ENCODE assay signal across 28 mouse cellular contexts in genomic region chr1:67382366-67382765, GRCm38 (mm10).
A peak's percentile ranks its signal among the peaks of the same experiment; 100 is the strongest.
DNase-seq lines count a peak whose midpoint lies in the region; ATAC-seq and TF ChIP-seq lines count a peak whose summit lies in the region.
"Had no signal": no experiment of that assay in that cellular context is flagged by ENCODE, and none has a peak within 500 bp of the region (broad histone marks: within the 10 kb centered on the region; RNA-seq: fewer than 3 reads in every experiment).

No protein-coding gene starts in this region.

- no peak overlapping the region for H3K9ac ChIP-seq in liver, adult 2 months (ENCODE audit: low read depth, low read length)
- no peak overlapping the region for H3K9ac ChIP-seq in liver, embryonic 11.5 days (ENCODE audit: low read depth, low read length)
- H3K9ac ChIP-seq in hindbrain, embryonic 16.5 days (ENCODE audit: low read depth, low read length), result no peak overlapping the region
- H3K9ac ChIP-seq: embryonic facial prominence, embryonic 13.5 days; embryonic facial prominence, embryonic 15.5 days; forebrain, embryonic 12.5 days had no signal

- H3K36me3 ChIP-seq in liver, adult 2 months (ENCODE audit: control insufficient read depth, insufficient read depth, low read length), result no peaks in the 10 kb centered on the region
- H3K36me3 ChIP-seq in liver, embryonic 11.5 days (ENCODE audit: control insufficient read depth, insufficient read depth, low read length), result no peaks in the 10 kb centered on the region
- no peaks in the 10 kb centered on the region for H3K36me3 ChIP-seq in hindbrain, embryonic 16.5 days (ENCODE audit: control insufficient read depth, insufficient read depth, low read length)
- H3K36me3 ChIP-seq: embryonic facial prominence, embryonic 13.5 days; embryonic facial prominence, embryonic 15.5 days; forebrain, embryonic 10.5 days; forebrain, embryonic 12.5 days; G1E had no signal

- WGBS in liver, adult 2 months, result 83% methylated on average over 1 of the region's 1 CpGs
- WGBS in liver, embryonic 11.5 days, result 76% methylated on average over 1 of the region's 1 CpGs
- WGBS in hindbrain, embryonic 16.5 days, result 89% methylated on average over 1 of the region's 1 CpGs

- no peak for TF ChIP-seq POLR2A in liver, adult 2 months (IDR thresholded peaks at IDR 0.05; ENCODE audit: extremely low read depth, insufficient read depth, low read length)
- TF ChIP-seq POLR2A in bone marrow macrophage, adult 2 months (IDR thresholded peaks at IDR 0.05; ENCODE audit: borderline replicate concordance, low read depth, low read length), result no peak

- no peaks in the 10 kb centered on the region for H3K9me3 ChIP-seq in liver, embryonic 11.5 days (ENCODE audit: control insufficient read depth, low read length)
- H3K9me3 ChIP-seq in hindbrain, embryonic 16.5 days (ENCODE audit: control insufficient read depth, low read length), result no peaks in the 10 kb centered on the region
- H3K9me3 ChIP-seq: embryonic facial prominence, embryonic 13.5 days; embryonic facial prominence, embryonic 15.5 days; forebrain, embryonic 10.5 days; forebrain, embryonic 12.5 days had no signal

- DNase-seq in liver, adult 2 months (ENCODE audit: extremely low read depth, low read depth, low spot score), result peak; percentile 16
- DNase-seq in liver, embryonic 11.5 days (ENCODE audit: low spot score), result no peak
- DNase-seq: adrenal gland, adult 8-10 months; adrenal gland, postnatal 14 days; adrenal gland, postnatal 36 days; B cell, adult 2 months; cerebellum, adult 11 months; cerebellum, adult 18-20 months; cerebellum, adult 8-10 months; cerebellum, adult 9-11 months; cerebellum, postnatal 14 days; cerebellum, postnatal 36 days; embryo, embryonic 11 days had no signal

- H3K4me3 ChIP-seq in liver, adult 2 months (ENCODE audit: insufficient read depth, low read depth, low read length), result no peak overlapping the region
- H3K4me3 ChIP-seq in liver, embryonic 11.5 days (ENCODE audit: low read depth, low read length), result no peak overlapping the region
- H3K4me3 ChIP-seq in bone marrow macrophage, adult 2 months (ENCODE audit: insufficient read depth, low read length), result no peak overlapping the region
- no peak overlapping the region for H3K4me3 ChIP-seq in hindbrain, embryonic 16.5 days (ENCODE audit: low read length)
- H3K4me3 ChIP-seq: embryonic facial prominence, embryonic 13.5 days; embryonic facial prominence, embryonic 15.5 days; erythroblast, embryonic 14.5 days; forebrain, embryonic 10.5 days; forebrain, embryonic 12.5 days had no signal

- H3K27ac ChIP-seq in liver, adult 2 months (replicated peaks; ENCODE audit: insufficient read depth, low read depth, low read length), result no peak overlapping the region
- no peak overlapping the region for H3K27ac ChIP-seq in liver, embryonic 11.5 days (ENCODE audit: low read depth, low read length)
- peak overlapping the region; percentile 43 for H3K27ac ChIP-seq in bone marrow macrophage, adult 2 months (ENCODE audit: insufficient read depth, low read depth, low read length)
- H3K27ac ChIP-seq in hindbrain, embryonic 16.5 days (ENCODE audit: low read depth, low read length), result no peak overlapping the region
- H3K27ac ChIP-seq: embryonic facial prominence, embryonic 13.5 days; embryonic facial prominence, embryonic 15.5 days; forebrain, embryonic 10.5 days; forebrain, embryonic 12.5 days had no signal

- no peaks in the 10 kb centered on the region for H3K79me2 ChIP-seq in liver, adult 2 months (ENCODE audit: control insufficient read depth, insufficient read depth, low read length)

- H3K4me2 ChIP-seq in liver, embryonic 11.5 days, result no peak overlapping the region
- no peak overlapping the region for H3K4me2 ChIP-seq in hindbrain, embryonic 16.5 days (ENCODE audit: low read length)
- H3K4me2 ChIP-seq: embryonic facial prominence, embryonic 13.5 days; embryonic facial prominence, embryonic 15.5 days; forebrain, embryonic 12.5 days had no signal

- no peak for ATAC-seq in liver, embryonic 11.5 days (replicated peaks; ENCODE audit: low FRiP score)
- ATAC-seq in megakaryocyte progenitor cell, adult 5-6 weeks (replicated peaks; ENCODE audit: poor library complexity), result peak; percentile 52
- ATAC-seq in hindbrain, embryonic 16.5 days, result no peak
- ATAC-seq: activated CD4-positive, CD25-positive, alpha-beta regulatory T cell, adult 4 months; CD4-positive, CD25-positive, alpha-beta regulatory T cell, adult 4 months; forebrain, embryonic 14.5 days; forebrain, embryonic 16.5 days; Patski had no signal

- no peaks in the 10 kb centered on the region; the same call in 1 of the 2 replicates for H3K27me3 ChIP-seq in liver, adult 2 months (ENCODE audit: control insufficient read depth, insufficient read depth, low read length)
- no peaks in the 10 kb centered on the region for H3K27me3 ChIP-seq in liver, embryonic 11.5 days (replicated peaks; ENCODE audit: control insufficient read depth, insufficient read depth, low read length)
- no peaks in the 10 kb centered on the region for H3K27me3 ChIP-seq in hindbrain, embryonic 16.5 days (replicated peaks; ENCODE audit: control insufficient read depth, insufficient read depth, low read length)
- H3K27me3 ChIP-seq: CH12.LX; embryonic facial prominence, embryonic 13.5 days; embryonic facial prominence, embryonic 15.5 days; forebrain, embryonic 12.5 days; Patski had no signal

- TF ChIP-seq CTCF in liver, adult 2 months (IDR thresholded peaks at IDR 0.05; ENCODE audit: low read depth, low read length), result no peak
- TF ChIP-seq CTCF in bone marrow macrophage, adult 2 months (IDR thresholded peaks at IDR 0.05; ENCODE audit: low read depth, low read length), result no peak

- H3K4me1 ChIP-seq in liver, adult 2 months (ENCODE audit: control insufficient read depth, insufficient read depth, low read length), result no peaks in the 10 kb centered on the region
- no peaks in the 10 kb centered on the region for H3K4me1 ChIP-seq in liver, embryonic 11.5 days (replicated peaks; ENCODE audit: control insufficient read depth, insufficient read depth, low read length)
- peaks cover 8% of the 10 kb centered on the region for H3K4me1 ChIP-seq in bone marrow macrophage, adult 2 months (ENCODE audit: control insufficient read depth, insufficient read depth, low read length)
- H3K4me1 ChIP-seq in hindbrain, embryonic 16.5 days (ENCODE audit: control insufficient read depth, insufficient read depth, low read depth, low read length), result no peaks in the 10 kb centered on the region
- H3K4me1 ChIP-seq: embryonic facial prominence, embryonic 13.5 days; embryonic facial prominence, embryonic 15.5 days had no signal
